Mouse (Mus musculus): ENCODE data around the gene Sin3b.
"Not testable (repeated sequence)": the region's sequence is repeated elsewhere in the genome, so short reads cannot be mapped to it uniquely, and the experiment has no call there.

DNA sequence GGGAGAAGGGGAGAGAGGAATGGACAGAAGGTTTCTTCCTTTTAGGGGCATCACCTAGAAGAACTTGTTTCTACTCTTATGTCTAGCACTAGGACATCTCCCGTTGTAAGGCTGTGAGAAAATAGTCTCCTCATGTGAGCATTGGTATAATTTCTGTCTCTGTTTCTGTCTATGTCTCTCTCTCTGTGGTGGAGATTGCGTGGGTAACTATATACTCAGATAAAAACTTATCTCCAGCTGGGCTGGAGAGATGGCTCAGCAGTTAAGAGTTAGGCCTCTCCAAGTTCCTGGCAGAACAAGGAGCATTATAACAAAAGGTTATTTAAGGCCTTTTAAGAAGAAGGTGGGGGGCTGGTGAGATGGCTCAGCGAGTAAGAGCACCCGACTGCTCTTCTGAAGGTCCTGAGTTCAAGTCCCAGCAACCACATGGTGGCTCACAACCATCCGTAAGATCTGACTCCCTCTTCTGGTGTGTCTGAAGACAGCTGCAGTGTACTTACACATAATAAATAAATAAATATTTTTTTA lies 39.4 kb upstream of the Sin3b start:
- not testable (repeated sequence) for TF ChIP-seq POLR2A (IDR thresholded peaks at IDR 0.05; ENCODE audit: borderline replicate concordance, control insufficient read depth, low read depth, low read length); CTCF (IDR thresholded peaks at IDR 0.05; ENCODE audit: control insufficient read depth, insufficient read depth, low read length)

Data from bone marrow, adult 2 months (tissue).